Mouse (Mus musculus) gastrocnemius, postnatal 25 days (tissue): Measurements from ENCODE around the gene Mmrn2. TPM values are rescaled to one million over a fixed set of nuclear protein-coding genes. Genes with fewer than 3 reads are reported as not detected.
"Not testable (repeated sequence)": the region's sequence is repeated elsewhere in the genome, so short reads cannot be mapped to it uniquely, and the experiment has no call there.

Experiments used
- DNase-seq: peaks from one replicate; pipeline ENCODE4 v3.0.0; 2022
- total RNA-seq, 2 experiments: library from RNA; stranded (reverse); gene quantifications; 1 replicate in 1 of 2; 2 replicates in 1 of 2; pipeline ENCODE4 v1.2.3; 2021

Gene Mmrn2
- total RNA-seq, 2 experiments from 2014 or later = 7.4 to 12.7 TPM

DNA sequence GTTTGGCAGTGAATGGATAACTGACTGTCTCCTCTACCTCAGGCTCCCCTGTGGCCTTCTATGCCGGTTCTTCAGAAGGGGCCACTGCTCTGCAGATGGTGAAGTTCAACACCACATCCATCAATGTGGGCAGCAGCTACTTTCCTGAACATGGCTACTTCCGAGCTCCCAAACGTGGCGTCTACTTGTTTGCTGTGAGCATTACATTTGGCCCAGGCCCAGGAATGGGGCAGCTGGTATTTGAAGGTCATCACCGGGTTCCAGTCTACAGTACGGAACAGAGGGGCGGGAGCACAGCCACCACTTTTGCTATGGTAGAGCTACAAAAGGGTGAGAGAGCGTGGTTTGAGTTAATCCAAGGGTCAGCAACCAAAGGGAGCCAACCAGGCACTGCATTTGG lies 27.6 kb downstream of the Mmrn2 start:
- DNase-seq = no peak

GRCm38 (mm10) chr14:34403424-34403823 lies 28.2 kb downstream of the Mmrn2 start:
- DNase-seq = no peak

- no peak for DNase-seq
Observed at GRCm38 (mm10) chr14:34410716-34411115, 35.5 kb downstream of the Mmrn2 start.

GRCm38 (mm10) chr14:34412164-34412896 lies 37.1 kb downstream of the Mmrn2 start:
- no peak for DNase-seq

DNA sequence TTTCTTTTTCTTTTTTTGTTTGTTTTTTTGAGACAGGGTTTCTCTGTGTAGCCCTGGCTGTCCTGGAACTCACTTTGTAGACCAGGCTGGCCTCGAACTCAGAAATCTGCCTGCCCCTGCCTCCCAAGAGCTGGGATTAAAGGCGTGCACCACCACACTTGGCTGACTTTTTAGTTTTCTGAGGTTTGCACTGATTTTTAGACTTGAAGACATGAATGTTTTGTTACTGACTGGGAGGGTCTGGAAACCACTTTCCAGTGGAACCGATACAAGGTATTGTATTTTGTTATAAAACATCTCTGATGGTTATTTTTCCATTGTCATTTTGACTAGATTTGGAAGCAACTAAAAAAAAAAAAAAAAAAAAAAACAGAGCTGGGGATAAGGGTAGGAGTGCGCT lies 41.7 kb downstream of the Mmrn2 start:
- DNase-seq = not testable (repeated sequence)

- DNase-seq = no peak
Observed at GRCm38 (mm10) chr14:34417501-34417900, 42.2 kb downstream of the Mmrn2 start.

- DNase-seq = no peak
Observed at GRCm38 (mm10) chr14:34421078-34421477, 45.8 kb downstream of the Mmrn2 start.

- no peak for DNase-seq
Observed at GRCm38 (mm10) chr14:34428274-34428673, 53.0 kb downstream of the Mmrn2 start.

- DNase-seq = no peak
Observed at GRCm38 (mm10) chr14:34429069-34429468, 53.8 kb downstream of the Mmrn2 start.

DNA sequence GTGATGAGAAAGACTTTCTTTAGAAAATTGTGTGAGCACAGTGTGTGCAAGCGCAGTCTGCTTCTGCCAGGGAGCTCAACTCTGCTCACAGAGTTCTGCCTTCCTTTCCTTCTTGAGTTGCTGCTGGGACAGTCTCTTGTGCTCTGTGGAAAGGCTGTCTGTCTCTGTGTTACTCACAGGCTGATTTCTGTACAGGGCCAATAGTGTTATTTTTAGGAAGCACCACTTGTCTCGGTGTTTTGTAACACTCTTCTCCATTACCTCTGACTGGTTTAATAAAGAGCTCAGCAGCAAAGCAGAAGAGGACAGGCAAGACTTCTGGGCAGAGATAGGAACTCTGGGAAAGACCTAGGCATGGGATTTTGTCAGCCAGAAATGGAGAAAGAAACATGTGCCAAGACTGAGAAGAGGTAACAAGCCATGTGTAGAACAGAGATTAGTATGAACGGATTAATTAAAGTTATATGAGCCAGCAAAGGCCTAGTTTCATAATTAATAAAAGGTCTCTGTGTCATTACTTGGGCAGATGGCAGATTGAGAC lies 65.3 kb downstream of the Mmrn2 start:
- no peak for DNase-seq

DNA sequence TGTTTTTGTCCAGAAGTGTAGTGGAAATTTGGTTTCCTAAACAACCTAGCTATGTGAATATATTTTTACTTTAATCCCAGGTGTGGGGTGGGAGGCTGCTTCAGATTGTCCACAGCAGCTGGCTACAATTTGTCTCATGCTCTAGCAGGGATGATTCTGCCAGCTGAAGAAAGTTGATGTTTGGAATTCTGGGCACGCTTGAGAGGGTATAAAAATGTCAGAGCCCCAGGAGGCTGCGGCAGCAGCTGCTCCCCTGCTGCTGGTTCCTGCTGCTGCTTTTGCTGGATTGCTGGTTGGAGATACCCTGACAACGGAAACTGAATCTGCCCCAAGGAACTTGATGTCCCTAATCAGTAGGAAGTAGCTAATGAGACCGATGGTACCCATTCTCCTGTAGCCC lies 67.3 kb downstream of the Mmrn2 start:
- peak; percentile 28 for DNase-seq

GRCm38 (mm10) chr14:34444368-34444767 lies 69.1 kb downstream of the Mmrn2 start:
- DNase-seq = peak; percentile 28

DNA sequence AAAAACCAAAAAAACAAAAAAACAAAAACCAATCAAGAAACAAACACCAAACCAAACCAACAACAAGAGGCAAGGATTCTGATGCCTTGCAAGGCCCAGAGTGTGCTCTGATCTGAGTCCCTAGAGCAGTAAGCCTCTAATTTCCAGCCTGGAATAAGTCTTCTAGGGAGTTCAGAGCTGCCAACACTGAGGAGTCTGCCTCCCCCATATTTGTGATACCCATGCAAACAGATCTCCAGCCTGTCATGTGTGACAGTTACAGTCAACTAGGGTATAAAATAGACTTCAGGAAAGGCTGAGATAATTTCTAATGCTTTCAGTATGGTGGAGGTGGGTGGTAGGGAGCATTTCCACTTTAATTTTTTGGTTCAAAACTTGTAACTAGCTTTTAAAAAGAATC lies 69.7 kb downstream of the Mmrn2 start:
- no peak for DNase-seq

- no peak for DNase-seq
Observed at GRCm38 (mm10) chr14:34445348-34445747, 70.1 kb downstream of the Mmrn2 start.

DNA sequence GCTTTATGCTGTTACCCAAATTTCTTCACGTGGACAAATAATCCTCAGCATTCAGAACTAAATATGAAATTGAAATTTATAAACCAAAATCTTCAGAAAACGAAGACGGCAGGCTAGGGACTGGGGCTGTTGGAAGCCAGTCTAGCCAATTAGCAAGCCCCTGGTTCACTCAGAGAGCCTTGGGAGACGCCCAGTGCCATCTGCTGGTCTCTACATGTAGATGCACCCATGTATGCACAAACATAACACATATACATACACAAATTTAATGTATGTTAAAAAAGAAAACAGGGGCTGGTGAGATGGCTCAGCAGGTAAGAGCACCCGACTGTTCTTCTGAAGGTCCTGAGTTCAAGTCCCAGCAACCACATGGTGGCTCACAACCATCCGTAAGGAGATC lies 71.4 kb downstream of the Mmrn2 start:
- no peak for DNase-seq

- DNase-seq = no peak
Observed at GRCm38 (mm10) chr14:34447659-34448058, 72.4 kb downstream of the Mmrn2 start.

DNA sequence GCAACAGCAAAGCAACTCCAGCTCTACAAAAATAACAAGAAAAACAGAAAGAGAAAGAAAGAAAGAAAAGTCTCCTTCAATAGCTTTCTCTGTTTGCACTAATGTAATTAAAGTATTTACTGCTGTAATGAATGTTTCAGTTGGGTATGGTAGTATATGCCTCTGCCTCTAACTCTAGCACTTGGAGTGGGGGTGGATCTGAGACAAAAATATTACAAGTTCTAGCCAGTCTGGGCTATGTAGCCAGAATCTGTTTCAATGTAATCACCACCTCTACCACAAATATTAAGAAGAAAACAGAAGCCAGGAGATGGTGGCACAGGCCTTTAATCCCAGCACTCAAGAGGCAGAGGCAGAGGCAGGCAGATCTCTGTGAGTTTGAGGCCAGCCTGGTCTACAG lies 73.1 kb downstream of the Mmrn2 start:
- no peak for DNase-seq

GRCm38 (mm10) chr14:34449807-34450206 lies 74.5 kb downstream of the Mmrn2 start:
- no peak for DNase-seq

DNA sequence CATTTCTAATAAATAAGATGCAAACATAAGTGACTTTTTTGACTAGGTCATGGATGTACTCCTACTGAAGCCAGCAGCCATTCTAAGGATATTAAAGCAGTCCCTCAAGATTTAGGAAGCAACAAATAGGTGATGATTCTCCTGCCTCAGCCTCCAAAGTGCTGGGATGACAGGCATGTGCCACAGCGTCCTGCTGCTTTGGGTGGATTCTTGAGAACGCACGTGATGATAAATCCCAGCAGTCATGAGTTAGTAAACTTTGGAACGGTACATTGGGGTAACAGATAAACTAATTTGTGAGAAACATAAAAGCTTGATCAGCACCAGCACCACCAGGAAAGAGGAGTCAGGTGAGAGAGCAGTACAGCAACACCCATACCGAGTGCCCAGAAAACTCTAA lies 75.2 kb downstream of the Mmrn2 start:
- no peak for DNase-seq

DNA sequence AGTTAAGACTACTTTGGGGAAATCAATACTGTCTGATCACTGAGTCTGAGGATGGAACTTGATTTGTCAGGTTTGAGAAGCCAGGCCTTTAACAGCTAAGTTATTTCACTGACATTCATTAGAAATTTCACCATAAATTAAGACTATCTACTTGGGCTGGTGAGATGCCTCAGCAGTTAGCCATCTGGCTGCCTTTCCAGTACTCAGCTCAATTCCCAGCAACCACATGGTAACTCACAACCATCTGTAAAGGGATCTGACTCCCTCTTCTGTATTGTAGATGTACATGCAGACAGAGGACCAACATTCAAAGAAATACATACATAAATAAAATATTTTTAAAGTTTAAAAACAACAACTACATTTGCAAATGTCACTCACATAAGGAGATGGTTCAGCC lies 76.6 kb downstream of the Mmrn2 start:
- no peak for DNase-seq

GRCm38 (mm10) chr14:34453648-34454047 lies 78.4 kb downstream of the Mmrn2 start:
- DNase-seq = no peak
